ENCODE assay signal across 1 mouse cellular context in the genomic region with DNA sequence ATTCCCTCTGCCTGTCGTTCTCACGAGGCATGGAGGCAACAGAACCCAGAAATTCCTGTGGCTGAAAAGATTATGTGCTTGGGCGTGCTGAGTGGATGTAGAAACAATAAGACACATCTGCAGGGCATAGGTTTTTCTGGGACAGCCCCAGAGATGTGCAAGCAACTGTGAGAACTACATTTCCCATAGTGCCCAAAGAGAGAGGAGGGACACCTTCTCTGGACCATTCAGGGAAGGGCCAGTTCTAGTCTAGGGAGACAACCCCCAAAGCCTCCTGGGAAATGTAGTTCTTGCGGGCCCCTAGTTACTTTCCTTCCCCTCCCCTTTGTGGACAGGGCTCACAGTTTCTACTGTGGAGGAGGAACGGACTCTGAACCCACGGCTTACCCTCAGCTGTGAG.
TF ChIP-seq lines count a peak whose summit lies in the region.

No protein-coding gene starts in this region.

TF ChIP-seq in CH12.LX, 34 proteins besides CTCF, POLR2A, EP300 and RAD21 (continued from another document):
- no peak for TF ChIP-seq E2F4 (IDR thresholded peaks at IDR 0.05; ENCODE audit: insufficient replicate concordance, low read depth, low read length)
- no peak for TF ChIP-seq RCOR1 (conservative IDR thresholded peaks at IDR 0.05; ENCODE audit: low read depth, low read length)
- TF ChIP-seq USF2 (conservative IDR thresholded peaks at IDR 0.05; ENCODE audit: low read depth, low read length), result no peak
- no peak for TF ChIP-seq MAZ (IDR thresholded peaks at IDR 0.05; ENCODE audit: low read depth, low read length)
- no peak for TF ChIP-seq MEF2A (IDR thresholded peaks at IDR 0.05; ENCODE audit: borderline replicate concordance, low read depth, low read length)
- TF ChIP-seq NRF1 (IDR thresholded peaks at IDR 0.05; ENCODE audit: low read depth, low read length), result no peak
- TF ChIP-seq SIN3A (IDR thresholded peaks at IDR 0.05; ENCODE audit: low read length), result no peak
- TF ChIP-seq TCF12 (IDR thresholded peaks at IDR 0.05; ENCODE audit: low read depth, low read length), result no peak
- no peak for TF ChIP-seq NELFE (IDR thresholded peaks at IDR 0.05; ENCODE audit: low read depth, low read length)
- peak; percentile 93; the same call in 1 of the 2 replicates for TF ChIP-seq KAT2A (IDR thresholded peaks at IDR 0.05; ENCODE audit: insufficient replicate concordance, low read length)
- no peak for TF ChIP-seq ZKSCAN1 (IDR thresholded peaks at IDR 0.05; ENCODE audit: borderline replicate concordance, low read depth, low read length)
- TF ChIP-seq ZC3H11A (IDR thresholded peaks at IDR 0.05; ENCODE audit: low read depth, low read length), result no peak
- TF ChIP-seq SMC3 (IDR thresholded peaks at IDR 0.05; ENCODE audit: low read depth, low read length), result no peak
- TF ChIP-seq CHD1 (IDR thresholded peaks at IDR 0.05; ENCODE audit: low read depth, low read length), result no peak
- TF ChIP-seq HCFC1 (IDR thresholded peaks at IDR 0.05; ENCODE audit: low read depth, low read length), result peak; percentile 97
